Mouse (Mus musculus) lung, postnatal 0 days (tissue): Measurements from ENCODE around the gene Fkbp10. TPM values are rescaled to one million over a fixed set of nuclear protein-coding genes. Genes with fewer than 3 reads are reported as not detected.
A peak's percentile ranks its signal among the peaks of the same experiment; 100 is the strongest.

ENCODE experiments used
- ATAC-seq: fragments of 200-750 bp; cut with Nextera tagmentation; 2 replicates; pipeline ENCODE4 v1.8.0; 2017; ENCODE audit warnings: moderate library complexity
- DNase-seq: peaks from one replicate; pipeline ENCODE4 v3.0.0-alpha.2; 2016; ENCODE audit warnings: low spot score
- H3K27ac ChIP-seq: fragments of 300-500 bp; sonication (generic); 2 replicates; pipeline ENCODE4 v1.5.1; 2014; ENCODE audit warnings: antibody characterized with exemption, mild to moderate bottlenecking, low read length, mixed read lengths
- H3K27me3 ChIP-seq: fragments of 300-500 bp; sonication (generic); replicated peaks from 2 replicates; pipeline ENCODE4 v1.6.1; 2014; ENCODE audit warnings: low read length, mixed read lengths; ENCODE audit not compliant: insufficient read depth
- H3K36me3 ChIP-seq: fragments of 300-500 bp; sonication (generic); 2 replicates; pipeline ENCODE4 v1.6.1; 2014; ENCODE audit warnings: low read length, mixed read lengths; ENCODE audit not compliant: insufficient read depth
- H3K4me1 ChIP-seq: fragments of 300-500 bp; sonication (generic); 2 replicates; pipeline ENCODE4 v1.6.1; 2014; ENCODE audit warnings: antibody characterized with exemption, low read depth, low read length, mixed read lengths; ENCODE audit not compliant: insufficient read depth
- H3K4me2 ChIP-seq: fragments of 300-500 bp; sonication (generic); replicated peaks from 2 replicates; pipeline ENCODE4 v1.6.1; 2014; ENCODE audit warnings: low read depth, mild to moderate bottlenecking, low read length, moderate library complexity, mixed read lengths
- H3K4me3 ChIP-seq: fragments of 300-500 bp; sonication (generic); 2 replicates; pipeline ENCODE4 v1.5.1; 2014; ENCODE audit warnings: low read depth, low read length
- H3K9ac ChIP-seq: fragments of 300-500 bp; sonication (generic); replicated peaks from 2 replicates; pipeline ENCODE4 v1.6.1; 2014; ENCODE audit warnings: low read depth, mild to moderate bottlenecking
- H3K9me3 ChIP-seq: fragments of 300-500 bp; sonication (generic); 2 replicates; pipeline ENCODE4 v1.6.1; 2016; ENCODE audit warnings: low read length, mixed read lengths
- CTCF ChIP-seq: IDR thresholded peaks from 2 replicates; pipeline ENCODE4 v1.5.1; 2016; ENCODE audit warnings: antibody characterized with exemption, mild to moderate bottlenecking
- EP300 ChIP-seq: IDR thresholded peaks from 2 replicates; pipeline ENCODE4 v1.6.1; 2016; ENCODE audit warnings: antibody characterized with exemption, mild to moderate bottlenecking, control low read depth
- WGBS: fragments of 180-500 bp; shearing (Covaris S2); extraction: QIAGEN DNeasy Blood & Tissue Kit; methylation state at CpG from one replicate; pipeline ENCODE4 v1.1.7; 2014; 5-methylcytosine and 5-hydroxymethylcytosine counted together
- polyA plus RNA-seq: library from polyadenylated mRNA; unstranded; fragments of >200 nt; fragmentation: Nextera tagmentation; extraction: Ambion mirVana; gene quantifications from 2 replicates; pipeline ENCODE4 v1.2.1, GENCODE M21; 2015

Gene Fkbp10
- polyA plus RNA-seq, 1 experiment from 2014 or later = 86.5 TPM

GRCm38 (mm10) chr11:100414021-100414913 lies 1.2 kb upstream of the Fkbp10 start, which contains the start of gene P3h4:
Gene P3h4 (minus strand): TSS chr11:100414836.
- H3K36me3 ChIP-seq = no peaks in the 10 kb centered on the region
- DNase-seq (peak; percentile 96), ATAC-seq (peak; percentile 95)
- H3K9me3 ChIP-seq = no peaks in the 10 kb centered on the region
- peak within 1 kb of the TSS; percentile 52 for H3K4me3 ChIP-seq
- TF ChIP-seq CTCF (peak; percentile 89), EP300 (no peak)
- H3K4me1 ChIP-seq = peaks cover 20% of the 10 kb centered on the region
- peak within 1 kb of the TSS; percentile 39 for H3K9ac ChIP-seq
- peak within 1 kb of the TSS; percentile 94 for H3K27ac ChIP-seq
- 2% methylated on average over 56 of the region's 93 CpGs for WGBS
- H3K27me3 ChIP-seq = no peaks in the 10 kb centered on the region
- peak within 1 kb of the TSS; percentile 61 for H3K4me2 ChIP-seq

- H3K4me2 ChIP-seq = no peak overlapping the region
- H3K4me3 ChIP-seq = no peak overlapping the region
- peaks cover 2% of the 10 kb centered on the region; the same call in 1 of the 2 replicates for H3K4me1 ChIP-seq
- TF ChIP-seq CTCF = no peak
- no peaks in the 10 kb centered on the region for H3K27me3 ChIP-seq
- H3K9ac ChIP-seq = no peak overlapping the region
- no peak overlapping the region for H3K27ac ChIP-seq
- H3K9me3 ChIP-seq = no peaks in the 10 kb centered on the region
- DNase-seq = no peak
- H3K36me3 ChIP-seq = peaks cover 5% of the 10 kb centered on the region; the same call in 1 of the 2 replicates
- ATAC-seq = no peak
- 86% methylated on average over 8 of the region's 8 CpGs for WGBS
Measured at GRCm38 (mm10) chr11:100421537-100421936, 6.0 kb downstream of the Fkbp10 start.

GRCm38 (mm10) chr11:100423836-100424235 lies 8.3 kb downstream of the Fkbp10 start:
- 95% methylated on average over 7 of the region's 7 CpGs for WGBS
- Histone ChIP-seq H3K4me1 (no peaks in the 10 kb centered on the region), H3K4me2 (no peak overlapping the region), H3K27ac (no peak overlapping the region), H3K9ac (no peak overlapping the region), H3K27me3 (no peaks in the 10 kb centered on the region), H3K4me3 (no peak overlapping the region), H3K36me3 (peaks cover 5% of the 10 kb centered on the region; the same call in 1 of the 2 replicates), H3K9me3 (no peaks in the 10 kb centered on the region)
- DNase-seq (no peak), ATAC-seq (no peak)
- TF ChIP-seq EP300 (no peak), CTCF (no peak)

GRCm38 (mm10) chr11:100425851-100426250 lies 10.4 kb downstream of the Fkbp10 start:
- no peak overlapping the region for H3K27ac ChIP-seq
- H3K36me3 ChIP-seq = peaks cover 5% of the 10 kb centered on the region; the same call in 1 of the 2 replicates
- H3K27me3 ChIP-seq = no peaks in the 10 kb centered on the region
- H3K4me2 ChIP-seq = no peak overlapping the region
- H3K4me3 ChIP-seq = no peak overlapping the region
- DNase-seq (peak; percentile 73), ATAC-seq (peak; percentile 59)
- H3K9me3 ChIP-seq = no peaks in the 10 kb centered on the region
- TF ChIP-seq EP300 = no peak
- peak; percentile 78 for TF ChIP-seq CTCF
- no peak overlapping the region for H3K9ac ChIP-seq
- WGBS = 24% methylated on average over 7 of the region's 7 CpGs
- no peaks in the 10 kb centered on the region for H3K4me1 ChIP-seq

DNA sequence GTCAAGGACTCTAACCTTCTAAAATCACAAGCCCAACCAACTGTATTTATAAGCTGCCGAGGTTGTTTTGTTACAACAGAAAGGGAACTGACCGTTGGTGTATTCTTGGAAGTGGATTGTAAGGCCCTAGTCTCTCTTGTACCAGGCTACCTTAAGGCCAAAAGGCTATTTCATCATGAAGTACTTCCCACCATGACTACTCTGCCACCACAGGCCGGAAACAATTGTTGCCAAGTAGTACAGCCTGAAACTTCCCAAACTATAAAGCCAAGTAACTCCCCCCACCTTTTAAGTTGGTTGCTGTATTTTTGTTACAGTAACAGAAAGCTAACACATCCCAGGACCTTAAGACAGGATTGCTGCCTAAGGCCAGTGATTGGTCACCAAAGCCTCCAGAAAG lies 11.3 kb downstream of the Fkbp10 start:
- ATAC-seq (no peak), DNase-seq (no peak)
- Histone ChIP-seq H3K4me1 (no peaks in the 10 kb centered on the region), H3K9me3 (no peaks in the 10 kb centered on the region), H3K27ac (no peak overlapping the region), H3K27me3 (no peaks in the 10 kb centered on the region), H3K36me3 (peaks cover 5% of the 10 kb centered on the region; the same call in 1 of the 2 replicates), H3K4me3 (no peak overlapping the region), H3K4me2 (no peak overlapping the region), H3K9ac (no peak overlapping the region)
- 64% methylated on average over 3 of the region's 3 CpGs for WGBS
- no peak for TF ChIP-seq EP300
- no peak for TF ChIP-seq CTCF

GRCm38 (mm10) chr11:100428612-100429199 lies 13.2 kb downstream of the Fkbp10 start:
- no peaks in the 10 kb centered on the region for H3K4me1 ChIP-seq
- no peak overlapping the region for H3K4me2 ChIP-seq
- DNase-seq (no peak), ATAC-seq (no peak)
- no peaks in the 10 kb centered on the region for H3K9me3 ChIP-seq
- H3K4me3 ChIP-seq = no peak overlapping the region
- WGBS = 39% methylated on average over 9 of the region's 9 CpGs
- no peak overlapping the region for H3K27ac ChIP-seq
- no peaks in the 10 kb centered on the region for H3K27me3 ChIP-seq
- peaks cover 4% of the 10 kb centered on the region; the same call in 1 of the 2 replicates for H3K36me3 ChIP-seq
- TF ChIP-seq EP300 = no peak
- TF ChIP-seq CTCF = no peak
- no peak overlapping the region for H3K9ac ChIP-seq
